Mouse (Mus musculus) small intestine, adult 2 months (tissue): ENCODE results near the gene Dtymk. TPM values are rescaled to one million over a fixed set of nuclear protein-coding genes. Genes with fewer than 3 reads are reported as not detected.
A peak's percentile ranks its signal among the peaks of the same experiment; 100 is the strongest.

Source experiments
- H3K27ac ChIP-seq: fragments of 200-500 bp; 2 replicates; pipeline ENCODE4 v1.5.1; 2012; ENCODE audit warnings: low read depth, low read length, control low read depth, inconsistent platforms; ENCODE audit not compliant: insufficient read depth
- H3K27me3 ChIP-seq: fragments of 200-500 bp; 2 replicates; pipeline ENCODE4 v1.6.1; 2012; ENCODE audit warnings: mild to moderate bottlenecking, moderate library complexity, low read length, inconsistent platforms; ENCODE audit not compliant: control insufficient read depth, insufficient read depth
- H3K36me3 ChIP-seq: fragments of 200-500 bp; 2 replicates; pipeline ENCODE4 v1.6.1; 2012; ENCODE audit warnings: mild to moderate bottlenecking, low read length, control low read depth, inconsistent platforms; ENCODE audit not compliant: control insufficient read depth, insufficient read depth
- H3K4me1 ChIP-seq: fragments of 200-500 bp; 2 replicates; pipeline ENCODE4 v1.6.1; 2012; ENCODE audit warnings: low read length, inconsistent platforms, mixed read lengths; ENCODE audit not compliant: control insufficient read depth, insufficient read depth, insufficient read length
- H3K4me3 ChIP-seq: fragments of 200-500 bp; 2 replicates; pipeline ENCODE4 v1.5.1; 2012; ENCODE audit warnings: low read depth, mild to moderate bottlenecking, control low read depth, inconsistent platforms, low read length, moderate library complexity
- CTCF ChIP-seq: fragments of 200-500 bp; IDR thresholded peaks from 2 replicates; pipeline ENCODE4 v1.5.1; 2012; ENCODE audit warnings: low read depth, mild to moderate bottlenecking, control low read depth, inconsistent platforms, low read length, moderate library complexity, mixed read lengths; ENCODE audit not compliant: insufficient replicate concordance, insufficient read length; ENCODE audit errors: extremely low read depth
- POLR2A ChIP-seq: fragments of 200-500 bp; IDR thresholded peaks from 2 replicates; pipeline ENCODE4 v1.6.1; 2012; ENCODE audit warnings: low read depth, mild to moderate bottlenecking, control low read depth, inconsistent platforms, low read length, moderate library complexity
- WGBS: fragments of 180-500 bp; shearing (Covaris S2); methylation state at CpG from one replicate; pipeline ENCODE4 v1.1.7; 2018; 5-methylcytosine and 5-hydroxymethylcytosine counted together
- polyA plus RNA-seq: library from polyadenylated mRNA; depleted of rRNA; stranded (reverse); fragments of >200 nt; gene quantifications from 2 replicates; pipeline ENCODE4 v1.2.3, GENCODE M21; 2012

Gene Dtymk
- polyA plus RNA-seq, 1 experiment = 14.5 TPM

DNA sequence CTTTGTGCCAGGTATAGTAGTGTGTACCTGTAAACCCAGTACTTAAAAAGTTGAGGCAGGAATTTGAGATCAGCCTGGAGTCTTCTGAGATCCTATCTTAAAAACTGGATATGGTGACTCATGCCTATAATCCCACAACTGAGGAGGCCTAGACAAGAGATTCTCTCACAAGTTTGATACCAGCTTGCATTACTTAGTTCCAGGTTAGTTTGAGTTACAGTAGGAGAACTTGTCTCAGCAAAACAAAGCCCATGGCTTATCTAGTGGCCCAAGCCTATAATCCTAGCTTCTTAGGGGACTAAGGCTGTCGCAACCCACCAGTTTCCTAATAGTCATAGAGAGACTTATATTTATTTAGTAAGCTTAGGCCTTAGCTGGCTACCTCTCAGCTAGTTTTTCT, 41.7 kb downstream of the Dtymk start:
- Histone ChIP-seq H3K27ac (no peak overlapping the region), H3K36me3 (no peaks in the 10 kb centered on the region), H3K4me1 (peaks cover 2% of the 10 kb centered on the region; the same call in 1 of the 2 replicates), H3K27me3 (no peaks in the 10 kb centered on the region), H3K4me3 (no peak overlapping the region)
- 91% methylated on average over 1 of the region's 1 CpGs for WGBS
- TF ChIP-seq CTCF (no peak), POLR2A (no peak)

DNA sequence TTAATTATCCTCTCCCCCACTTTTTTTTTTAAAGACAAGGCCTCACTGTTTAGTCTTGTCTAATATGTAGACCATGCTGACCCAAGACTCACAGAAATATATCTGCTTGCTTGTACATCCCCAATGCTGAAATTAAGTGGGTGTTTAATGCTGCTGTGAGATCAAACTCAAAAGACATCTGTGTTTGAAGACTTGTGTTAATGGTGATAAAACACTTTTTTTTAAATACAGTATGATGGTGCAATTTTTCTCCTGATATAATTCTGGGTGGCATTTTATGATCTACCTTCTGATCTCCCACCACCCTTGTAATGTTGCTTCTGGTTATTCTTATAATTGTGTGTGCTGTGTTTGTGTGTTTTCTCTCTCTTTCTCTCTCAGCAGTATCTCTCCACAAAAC, 45.6 kb downstream of the Dtymk start:
- no peaks in the 10 kb centered on the region for H3K36me3 ChIP-seq
- H3K27ac ChIP-seq = no peak overlapping the region
- H3K4me1 ChIP-seq = no peaks in the 10 kb centered on the region; the same call in 1 of the 2 replicates
- H3K4me3 ChIP-seq = no peak overlapping the region
- TF ChIP-seq POLR2A = no peak
- TF ChIP-seq CTCF = no peak
- H3K27me3 ChIP-seq = no peaks in the 10 kb centered on the region

DNA sequence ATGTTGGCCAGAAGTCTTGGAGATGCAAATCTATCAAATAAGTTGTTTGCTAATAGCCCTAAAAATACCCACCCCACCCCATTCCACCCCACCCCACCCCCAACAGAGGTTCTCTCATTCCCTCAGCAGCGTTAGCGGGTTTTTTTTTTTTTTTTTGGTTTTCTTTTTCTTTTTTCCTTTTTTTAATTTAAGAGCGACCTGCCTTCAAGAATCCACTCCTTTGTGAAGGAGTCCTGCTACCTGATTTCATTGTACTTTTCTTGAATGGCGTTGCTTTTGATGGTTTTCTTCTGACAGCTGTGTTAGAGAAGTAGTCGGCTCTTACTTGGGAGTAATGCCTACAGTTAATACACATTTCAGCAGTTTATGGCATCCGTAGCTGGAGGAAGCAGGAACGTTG, 46.1 kb downstream of the Dtymk start:
- TF ChIP-seq POLR2A (no peak), CTCF (no peak)
- Histone ChIP-seq H3K27me3 (no peaks in the 10 kb centered on the region), H3K27ac (no peak overlapping the region), H3K36me3 (peaks cover 1% of the 10 kb centered on the region; the same call in 1 of the 2 replicates), H3K4me1 (no peaks in the 10 kb centered on the region; the same call in 1 of the 2 replicates), H3K4me3 (no peak overlapping the region; the same call in 1 of the 2 replicates)
- 15% methylated on average over 7 of the region's 7 CpGs for WGBS

DNA sequence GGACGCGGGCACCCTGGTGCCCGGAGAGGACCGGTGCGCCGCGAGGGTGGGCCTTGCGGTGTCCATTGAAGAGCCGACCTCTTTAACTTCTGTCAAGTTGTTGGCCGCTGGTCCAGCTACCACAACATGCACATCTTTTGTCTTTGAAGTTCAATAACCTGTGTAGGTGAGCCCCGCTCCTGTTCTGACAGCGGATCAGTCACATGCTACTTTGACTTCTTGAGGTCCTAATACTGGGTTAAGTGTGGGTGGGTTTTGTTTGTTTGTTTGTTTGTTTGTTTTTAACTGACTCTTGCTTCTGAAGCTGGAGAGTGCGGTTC, 46.5 kb downstream of the Dtymk start:
- Histone ChIP-seq H3K27ac (peak overlapping the region; percentile 57), H3K4me1 (no peaks in the 10 kb centered on the region; the same call in 1 of the 2 replicates), H3K36me3 (peaks cover 4% of the 10 kb centered on the region; the same call in 1 of the 2 replicates), H3K27me3 (no peaks in the 10 kb centered on the region), H3K4me3 (peak overlapping the region; percentile 93)
- TF ChIP-seq CTCF (no peak), POLR2A (no peak)
- under 1% methylated on average over 13 of the region's 13 CpGs for WGBS

DNA sequence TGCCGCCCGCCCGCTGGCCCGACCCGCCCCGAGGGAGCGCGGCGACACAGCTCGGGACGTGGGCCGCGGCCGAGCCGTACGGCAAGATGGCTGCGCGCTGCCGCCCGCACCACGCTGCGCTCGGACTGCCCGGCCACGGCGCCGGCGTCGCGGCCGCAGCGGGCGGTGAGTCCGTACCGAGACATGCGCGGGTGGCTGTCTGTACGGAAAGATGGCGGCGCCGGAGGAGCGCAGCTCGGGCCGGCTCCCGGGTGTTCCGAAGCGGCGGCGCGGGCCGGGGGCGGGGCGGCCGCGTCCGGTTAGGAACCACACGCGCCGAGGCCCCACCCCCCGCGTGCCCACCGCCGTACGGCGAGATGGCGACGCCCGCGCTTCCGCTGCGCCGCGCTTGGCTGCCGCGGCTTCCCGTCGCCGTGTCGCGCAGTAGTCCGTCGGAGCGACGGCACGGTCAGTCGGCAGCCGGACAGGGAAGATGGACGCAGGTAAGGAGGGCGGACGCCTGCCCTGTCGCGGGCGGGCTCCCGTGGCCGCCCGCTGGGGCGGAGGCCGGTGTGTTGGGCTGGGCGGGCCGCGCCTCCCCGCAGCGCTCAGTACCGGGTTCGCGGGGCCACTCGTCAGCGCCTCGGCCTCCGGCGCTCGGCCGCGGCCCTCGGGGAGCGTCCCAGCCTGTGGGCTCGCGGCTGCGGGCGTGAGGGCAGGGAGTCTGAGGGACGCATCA, 47.0 kb downstream of the Dtymk start, which contains the start of gene Thap4:
Thap4 (minus strand) TSS at position 292 of the 718 bp plus-strand sequence.
- TF ChIP-seq CTCF (no peak), POLR2A (no peak; the same call in 1 of the 2 replicates)
- H3K36me3 ChIP-seq = peaks cover 9% of the 10 kb centered on the region; the same call in 1 of the 2 replicates
- H3K27me3 ChIP-seq = no peaks in the 10 kb centered on the region
- H3K27ac ChIP-seq = peak within 1 kb of the TSS; percentile 57
- WGBS = under 1% methylated on average over 107 of the region's 121 CpGs
- H3K4me3 ChIP-seq = peak within 1 kb of the TSS; percentile 93
- H3K4me1 ChIP-seq = no peaks in the 10 kb centered on the region; the same call in 1 of the 2 replicates

DNA sequence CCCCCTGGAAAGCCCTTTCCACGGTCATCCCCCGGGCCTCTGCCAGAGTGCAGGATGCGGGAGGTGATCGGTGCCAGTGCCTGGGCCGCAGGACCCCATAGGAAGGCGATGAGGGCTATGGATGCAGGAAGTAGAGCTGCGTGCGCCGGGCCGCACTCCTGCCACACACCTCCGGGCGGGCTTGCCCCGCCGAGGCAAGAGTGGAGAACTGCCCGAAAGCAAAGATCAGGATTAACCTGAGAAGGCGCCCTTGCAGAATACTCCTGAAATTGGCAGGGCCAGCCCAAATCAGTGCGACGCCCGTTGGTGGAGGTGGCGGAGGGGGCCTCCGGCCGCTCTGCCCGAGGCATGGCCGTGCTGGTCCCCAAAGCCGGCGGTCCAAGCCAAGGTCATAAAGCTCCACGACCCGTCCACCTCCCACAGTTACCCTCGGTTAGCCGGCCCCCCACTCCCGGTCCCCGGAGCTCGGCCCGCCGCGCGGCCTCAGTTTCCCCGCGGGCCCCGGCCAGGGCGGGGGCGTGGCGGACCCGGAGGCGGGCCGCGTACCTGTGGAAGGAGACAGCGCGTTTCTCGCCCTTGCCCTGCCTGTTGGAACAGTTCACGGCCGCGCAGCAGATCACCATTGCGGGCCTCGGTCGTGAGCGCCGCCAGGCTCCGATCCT, 47.7 kb downstream of the Dtymk start:
- peak overlapping the region; percentile 93 for H3K4me3 ChIP-seq
- no peaks in the 10 kb centered on the region; the same call in 1 of the 2 replicates for H3K4me1 ChIP-seq
- H3K36me3 ChIP-seq = peaks cover 11% of the 10 kb centered on the region; the same call in 1 of the 2 replicates
- H3K27me3 ChIP-seq = no peaks in the 10 kb centered on the region
- WGBS = under 1% methylated on average over 59 of the region's 59 CpGs
- no peak for TF ChIP-seq CTCF
- no peak; the same call in 1 of the 2 replicates for TF ChIP-seq POLR2A
- H3K27ac ChIP-seq = peak overlapping the region; percentile 57

DNA sequence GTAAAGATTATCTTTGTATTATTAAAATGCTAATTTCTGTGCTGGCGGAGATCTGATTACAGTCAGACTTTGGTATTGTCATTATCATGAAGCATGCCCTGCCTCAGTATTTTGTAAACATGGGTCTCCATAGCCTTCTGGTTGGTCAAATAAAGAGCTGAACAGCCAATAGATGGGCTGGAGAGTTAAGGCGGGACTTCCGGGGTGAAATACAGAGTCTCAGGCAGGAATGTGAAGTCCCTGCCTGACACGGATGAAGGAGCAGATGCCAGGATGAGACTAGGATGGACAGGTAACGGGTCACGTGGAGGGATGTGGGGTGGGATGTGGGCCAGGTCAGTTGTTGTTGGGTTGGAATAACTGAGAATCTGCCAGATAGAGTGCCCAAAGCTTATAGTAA, 50.4 kb downstream of the Dtymk start, which contains the start of gene Atg4b:
Atg4b (plus strand) TSS at position 211 of the 400 bp plus-strand sequence.
- 0 out of 2 replicates have a peak, but pooled peaks cover 2% of the 10 kb centered on the region for H3K4me1 ChIP-seq
- no peak within 1 kb of the TSS for H3K27ac ChIP-seq
- 81% methylated on average over 6 of the region's 6 CpGs for WGBS
- H3K36me3 ChIP-seq = peaks cover 11% of the 10 kb centered on the region; the same call in 1 of the 2 replicates
- no peaks in the 10 kb centered on the region for H3K27me3 ChIP-seq
- no peak within 1 kb of the TSS for H3K4me3 ChIP-seq
- no peak for TF ChIP-seq POLR2A
- TF ChIP-seq CTCF = no peak
